Mouse (Mus musculus): ENCODE measurements at regions not wholly inside any gene's neighbourhood (a gene's known extent, or its start where the extent isn't known, plus 50 kb on each side); places are given as distances from the start of the nearest gene placed in this dataset.

- no peak for DNase-seq
Measured at GRCm38 (mm10) chr16:27783978-27784377, 395.3 kb downstream of the Ccdc50 start.

DNA sequence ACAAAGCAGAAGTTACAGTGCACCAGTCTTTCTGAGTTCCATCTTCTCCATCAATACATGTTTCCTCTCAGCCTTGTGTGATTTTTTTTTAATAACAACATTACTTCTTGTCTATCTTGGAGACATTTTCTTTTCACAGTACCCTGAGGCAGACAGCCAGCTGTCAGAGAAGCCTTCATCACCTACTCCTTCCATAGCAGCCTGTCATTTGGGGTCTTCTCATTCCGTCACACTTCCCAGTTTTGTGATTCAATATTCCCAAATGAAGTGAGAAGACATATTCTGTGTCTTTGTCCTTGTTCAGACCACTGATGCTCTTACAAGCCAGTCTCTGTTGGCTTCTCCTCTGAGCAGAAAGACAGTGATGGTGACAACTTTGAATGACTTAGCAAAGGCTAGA is 404.7 kb downstream of the Ccdc50 start:
- no peak for DNase-seq

GRCm38 (mm10) chr16:27794907-27795306 is 406.2 kb downstream of the Ccdc50 start:
- no peak for DNase-seq

GRCm38 (mm10) chr16:27796153-27796822 is 407.6 kb downstream of the Ccdc50 start:
- DNase-seq: peak; percentile 71

- no peak for DNase-seq
Measured at GRCm38 (mm10) chr16:27814476-27814875, 425.8 kb downstream of the Ccdc50 start.

Measured in lung, postnatal 36 days (tissue).